Mouse (Mus musculus): ENCODE measurements at regions not wholly inside any gene's neighbourhood (a gene's known extent, or its start where the extent isn't known, plus 50 kb on each side); places are given as distances from the start of the nearest gene placed in this dataset.

DNA sequence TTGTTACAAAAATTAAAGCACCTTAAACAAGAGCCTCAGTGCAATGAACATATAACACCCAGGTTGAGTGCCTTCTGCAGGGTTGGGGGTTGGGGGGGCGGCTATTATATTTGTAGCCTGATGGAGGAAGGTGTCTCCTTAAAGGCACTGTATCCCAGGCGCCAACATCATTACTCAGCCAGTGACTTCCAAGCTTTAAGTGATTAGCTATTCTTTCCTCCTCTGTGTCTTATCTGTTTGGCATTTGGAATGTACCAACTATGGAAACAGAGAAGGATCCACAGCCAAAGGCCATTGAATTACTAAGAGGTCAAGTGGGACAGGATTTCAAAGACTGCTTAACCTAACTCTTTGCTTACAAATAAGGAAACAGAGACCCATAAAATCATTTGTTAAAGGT lies 373.9 kb upstream of the Cd180 start:
- no peaks in the 10 kb centered on the region for H3K27me3 ChIP-seq (replicated peaks)
- H3K4me2 ChIP-seq = no peak overlapping the region
- H3K9ac ChIP-seq = no peak overlapping the region
- 71% methylated on average over 2 of the region's 2 CpGs for WGBS (ENCODE audit: insufficient replicate concordance)
- no peaks in the 10 kb centered on the region for H3K36me3 ChIP-seq
- ATAC-seq = no peak
- no peaks in the 10 kb centered on the region for H3K9me3 ChIP-seq (replicated peaks)
- no peak overlapping the region for H3K4me3 ChIP-seq
- no peaks in the 10 kb centered on the region for H3K4me1 ChIP-seq
- no peak overlapping the region for H3K27ac ChIP-seq

DNA sequence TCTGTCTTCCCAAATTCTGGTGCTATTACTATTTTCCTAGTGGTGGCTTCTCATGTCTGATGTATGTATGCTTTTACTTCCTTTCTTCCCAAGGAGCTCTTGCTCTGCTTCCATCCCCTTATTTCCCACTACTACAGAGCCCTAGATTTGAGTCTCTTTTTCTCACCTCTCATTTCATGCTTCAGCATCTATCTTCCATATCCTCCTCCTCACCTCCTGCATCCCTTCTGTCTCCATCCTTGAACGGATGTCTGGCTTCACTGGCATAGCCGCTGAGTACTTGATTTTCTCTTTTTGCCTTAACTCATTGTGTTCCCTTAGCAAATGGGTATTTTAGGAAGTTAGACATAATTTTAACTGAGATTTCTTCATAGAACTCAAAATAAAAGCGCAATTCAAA lies 369.5 kb upstream of the Cd180 start:
- H3K4me3 ChIP-seq = no peak overlapping the region
- whole genome bisulfite sequencing (ENCODE audit: insufficient replicate concordance) = 79% methylated on average over 3 of the region's 3 CpGs
- no peak overlapping the region for H3K9ac ChIP-seq
- no peaks in the 10 kb centered on the region for H3K36me3 ChIP-seq
- no peaks in the 10 kb centered on the region for H3K9me3 ChIP-seq (replicated peaks)
- H3K4me2 ChIP-seq = no peak overlapping the region
- peaks cover 14% of the 10 kb centered on the region for H3K4me1 ChIP-seq
- no peak overlapping the region for H3K27ac ChIP-seq
- H3K27me3 ChIP-seq (replicated peaks) = no peaks in the 10 kb centered on the region
- ATAC-seq = no peak

- 33% methylated on average over 2 of the region's 2 CpGs for WGBS (ENCODE audit: insufficient replicate concordance)
- H3K4me3 ChIP-seq = no peak overlapping the region
Observed at GRCm38 (mm10) chr13:102326003-102326402, 367.4 kb upstream of the Cd180 start.

GRCm38 (mm10) chr13:102326544-102326943 lies 366.8 kb upstream of the Cd180 start:
- WGBS (ENCODE audit: insufficient replicate concordance) = 48% methylated on average over 2 of the region's 2 CpGs
- peak; percentile 68 for ATAC-seq
- Histone ChIP-seq H3K4me1 (peaks cover 14% of the 10 kb centered on the region), H3K4me2 (no peak overlapping the region), H3K27ac (no peak overlapping the region), H3K36me3 (no peaks in the 10 kb centered on the region), H3K9me3 (replicated peaks) (no peaks in the 10 kb centered on the region), H3K27me3 (replicated peaks) (no peaks in the 10 kb centered on the region), H3K9ac (no peak overlapping the region), H3K4me3 (no peak overlapping the region)

More at GRCm38 (mm10) chr13:102326003-102326402, 367.4 kb upstream of the Cd180 start:
- H3K9ac ChIP-seq = no peak overlapping the region
- no peaks in the 10 kb centered on the region for H3K9me3 ChIP-seq (replicated peaks)
- no peak overlapping the region for H3K4me2 ChIP-seq
- no peak overlapping the region for H3K27ac ChIP-seq
- no peaks in the 10 kb centered on the region for H3K36me3 ChIP-seq
- peaks cover 14% of the 10 kb centered on the region for H3K4me1 ChIP-seq
- no peaks in the 10 kb centered on the region for H3K27me3 ChIP-seq (replicated peaks)
- ATAC-seq = peak; percentile 86

GRCm38 (mm10) chr13:102333667-102334066 lies 359.7 kb upstream of the Cd180 start:
- Histone ChIP-seq H3K4me1 (no peaks in the 10 kb centered on the region), H3K36me3 (no peaks in the 10 kb centered on the region), H3K9ac (no peak overlapping the region), H3K27ac (no peak overlapping the region), H3K27me3 (replicated peaks) (no peaks in the 10 kb centered on the region), H3K4me2 (no peak overlapping the region), H3K4me3 (no peak overlapping the region), H3K9me3 (replicated peaks) (no peaks in the 10 kb centered on the region)
- ATAC-seq = no peak
- WGBS (ENCODE audit: insufficient replicate concordance) = 77% methylated on average over 1 of the region's 1 CpGs

- H3K4me2 ChIP-seq = no peak overlapping the region
- H3K27ac ChIP-seq = no peak overlapping the region
- no peaks in the 10 kb centered on the region for H3K4me1 ChIP-seq
- H3K4me3 ChIP-seq = no peak overlapping the region
- H3K27me3 ChIP-seq (replicated peaks) = no peaks in the 10 kb centered on the region
- H3K9me3 ChIP-seq (replicated peaks) = no peaks in the 10 kb centered on the region
- WGBS (ENCODE audit: insufficient replicate concordance) = 74% methylated on average over 13 of the region's 13 CpGs
- no peak overlapping the region for H3K9ac ChIP-seq
- no peaks in the 10 kb centered on the region for H3K36me3 ChIP-seq
- no peak for ATAC-seq
Observed at GRCm38 (mm10) chr13:102334131-102334534, 359.2 kb upstream of the Cd180 start.

- Histone ChIP-seq H3K4me1 (no peaks in the 10 kb centered on the region), H3K27ac (no peak overlapping the region), H3K36me3 (no peaks in the 10 kb centered on the region), H3K9ac (no peak overlapping the region), H3K4me3 (no peak overlapping the region), H3K4me2 (no peak overlapping the region), H3K27me3 (replicated peaks) (no peaks in the 10 kb centered on the region), H3K9me3 (replicated peaks) (no peaks in the 10 kb centered on the region)
- ATAC-seq = no peak
- WGBS (ENCODE audit: insufficient replicate concordance) = 83% methylated on average over 2 of the region's 2 CpGs
Observed at GRCm38 (mm10) chr13:102343236-102343635, 350.1 kb upstream of the Cd180 start.

- WGBS (ENCODE audit: insufficient replicate concordance) = 57% methylated on average over 5 of the region's 5 CpGs
- H3K9ac ChIP-seq = no peak overlapping the region
- no peak overlapping the region for H3K4me2 ChIP-seq
- H3K4me3 ChIP-seq = no peak overlapping the region
- H3K27me3 ChIP-seq (replicated peaks) = no peaks in the 10 kb centered on the region
- H3K27ac ChIP-seq = no peak overlapping the region
- ATAC-seq = no peak
- no peaks in the 10 kb centered on the region for H3K9me3 ChIP-seq (replicated peaks)
- no peaks in the 10 kb centered on the region for H3K4me1 ChIP-seq
- H3K36me3 ChIP-seq = no peaks in the 10 kb centered on the region
Observed at GRCm38 (mm10) chr13:102344606-102345269, 348.6 kb upstream of the Cd180 start.

DNA sequence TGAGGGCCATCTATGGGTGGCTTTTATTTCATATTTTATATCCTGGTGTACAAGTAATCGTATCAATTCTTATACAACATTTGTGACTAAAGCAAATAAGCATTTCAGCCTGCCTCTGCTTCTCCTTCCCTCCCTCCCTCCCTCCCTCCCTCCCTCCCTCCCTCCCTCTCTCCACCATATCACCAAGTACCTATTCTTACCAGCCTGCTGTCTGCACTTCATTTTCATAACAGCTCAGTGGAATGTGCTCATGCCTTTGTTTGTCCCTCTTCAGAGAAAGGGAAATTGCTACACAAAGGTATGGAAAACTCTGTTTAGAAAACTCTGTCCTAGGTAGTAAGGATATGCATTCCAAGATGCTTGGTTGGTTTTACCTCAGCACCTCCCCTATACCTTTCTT lies 343.9 kb upstream of the Cd180 start:
- Histone ChIP-seq H3K9ac (no peak overlapping the region), H3K9me3 (replicated peaks) (no peaks in the 10 kb centered on the region), H3K4me3 (no peak overlapping the region), H3K27me3 (replicated peaks) (no peaks in the 10 kb centered on the region), H3K4me2 (no peak overlapping the region), H3K36me3 (no peaks in the 10 kb centered on the region), H3K27ac (no peak overlapping the region), H3K4me1 (no peaks in the 10 kb centered on the region)
- ATAC-seq = no peak
- 84% methylated on average over 1 of the region's 1 CpGs for WGBS (ENCODE audit: insufficient replicate concordance)

DNA sequence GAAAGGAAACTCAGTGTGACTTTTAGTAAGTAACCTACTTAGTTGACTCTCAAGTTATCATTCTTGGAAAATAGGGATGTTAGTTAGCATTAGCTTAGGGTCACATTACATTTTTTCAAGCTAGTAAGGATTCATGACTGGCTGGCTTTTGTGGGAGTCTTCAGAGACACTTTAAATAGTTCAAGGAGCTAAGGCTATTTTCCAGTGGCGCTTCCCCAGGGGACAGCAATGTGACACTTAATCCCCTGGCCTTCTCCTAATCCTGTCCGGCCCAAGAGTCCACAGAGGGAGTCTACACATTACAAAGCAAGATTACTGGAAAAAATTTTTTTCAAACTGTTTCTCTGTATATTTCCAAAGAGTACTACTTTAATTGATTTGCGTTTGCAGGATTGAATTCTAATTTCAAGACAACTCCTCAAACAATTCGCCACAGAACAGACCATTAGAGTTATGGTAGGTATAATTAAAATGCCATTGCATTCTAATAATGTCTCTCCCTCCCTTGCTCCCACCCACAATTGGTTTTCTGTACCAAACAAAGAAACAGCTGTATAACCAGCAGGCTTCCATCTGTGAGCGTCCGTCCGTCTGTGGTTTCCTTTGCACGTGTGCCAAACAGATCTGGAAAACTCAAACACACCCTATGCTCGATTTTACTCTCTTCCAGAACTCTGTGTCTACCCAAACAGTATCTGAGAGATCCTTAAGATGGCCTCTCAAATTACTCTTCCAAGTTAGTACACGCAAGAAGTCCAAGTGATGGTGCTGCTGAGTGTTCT lies 341.1 kb upstream of the Cd180 start:
- Histone ChIP-seq H3K9ac (no peak overlapping the region), H3K4me3 (no peak overlapping the region), H3K4me1 (no peaks in the 10 kb centered on the region), H3K4me2 (no peak overlapping the region), H3K27ac (no peak overlapping the region), H3K9me3 (replicated peaks) (no peaks in the 10 kb centered on the region), H3K27me3 (replicated peaks) (no peaks in the 10 kb centered on the region), H3K36me3 (no peaks in the 10 kb centered on the region)
- 67% methylated on average over 10 of the region's 10 CpGs for WGBS (ENCODE audit: insufficient replicate concordance)
- no peak for ATAC-seq

DNA sequence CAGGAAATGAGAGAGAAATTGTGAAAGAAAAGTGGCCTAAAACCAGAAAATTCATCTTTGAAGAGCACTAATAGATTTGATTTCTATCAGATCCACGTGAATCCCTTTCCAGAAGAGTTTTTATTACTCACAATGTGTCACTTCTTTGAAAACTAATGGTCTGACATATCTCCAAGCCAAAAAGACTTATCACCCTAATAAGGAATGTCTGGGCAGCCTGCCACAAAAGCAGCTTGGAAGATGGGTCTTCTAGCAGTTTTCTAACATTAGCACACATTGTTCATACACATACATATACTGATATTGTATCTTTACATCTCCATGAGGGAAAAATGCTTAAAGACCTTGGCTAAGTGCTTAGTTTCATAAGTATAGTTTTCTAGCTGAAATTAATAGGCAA lies 337.8 kb upstream of the Cd180 start:
- no peaks in the 10 kb centered on the region for H3K9me3 ChIP-seq (replicated peaks)
- ATAC-seq = no peak
- no peaks in the 10 kb centered on the region for H3K27me3 ChIP-seq (replicated peaks)
- no peak overlapping the region for H3K9ac ChIP-seq
- H3K27ac ChIP-seq = no peak overlapping the region
- H3K4me1 ChIP-seq = no peaks in the 10 kb centered on the region
- H3K36me3 ChIP-seq = no peaks in the 10 kb centered on the region
- H3K4me3 ChIP-seq = no peak overlapping the region
- no peak overlapping the region for H3K4me2 ChIP-seq
- WGBS (ENCODE audit: insufficient replicate concordance) = 32% methylated on average over 1 of the region's 1 CpGs

GRCm38 (mm10) chr13:102372451-102373082 lies 320.8 kb upstream of the Cd180 start:
- WGBS (ENCODE audit: insufficient replicate concordance) = 68% methylated on average over 4 of the region's 4 CpGs
- ATAC-seq = no peak
- H3K4me2 ChIP-seq = no peak overlapping the region
- no peak overlapping the region for H3K4me3 ChIP-seq
- H3K27me3 ChIP-seq (replicated peaks) = no peaks in the 10 kb centered on the region
- no peak overlapping the region for H3K9ac ChIP-seq
- no peaks in the 10 kb centered on the region for H3K4me1 ChIP-seq
- no peaks in the 10 kb centered on the region for H3K36me3 ChIP-seq
- H3K27ac ChIP-seq = no peak overlapping the region
- H3K9me3 ChIP-seq (replicated peaks) = no peaks in the 10 kb centered on the region

Measured in liver, embryonic 12.5 days (tissue).